Mouse (Mus musculus) cerebellum, adult 18-20 months (tissue): Measurements from ENCODE around the gene Wbp11.
"Not testable (repeated sequence)": the region's sequence is repeated elsewhere in the genome, so short reads cannot be mapped to it uniquely, and the experiment has no call there.

Experiments used
- DNase-seq, 2 experiments: peaks; one replicate each; pipeline ENCODE4 v3.0.0; 2021

The Wbp11 gene

DNA sequence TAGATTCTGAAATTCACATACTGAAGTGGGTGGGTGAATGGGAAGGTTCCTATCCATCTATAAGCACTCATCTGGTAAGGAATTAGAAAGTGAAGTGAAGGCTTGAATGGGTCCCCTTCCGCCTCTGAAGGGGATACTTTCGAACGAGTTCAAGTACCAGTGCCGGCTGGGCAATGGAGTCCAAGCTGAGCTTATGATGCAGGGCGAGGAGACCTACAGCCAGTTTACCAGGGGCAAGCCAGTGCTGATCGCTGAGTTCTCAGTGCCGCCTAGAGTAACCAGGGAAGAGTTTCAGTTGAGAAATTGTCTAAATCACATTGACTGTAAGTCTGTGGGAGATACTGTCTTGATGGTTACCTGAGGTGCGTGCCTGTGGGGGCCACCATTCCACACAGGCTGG, 27.3 kb downstream of the Wbp11 start:
- no peak for DNase-seq

DNA sequence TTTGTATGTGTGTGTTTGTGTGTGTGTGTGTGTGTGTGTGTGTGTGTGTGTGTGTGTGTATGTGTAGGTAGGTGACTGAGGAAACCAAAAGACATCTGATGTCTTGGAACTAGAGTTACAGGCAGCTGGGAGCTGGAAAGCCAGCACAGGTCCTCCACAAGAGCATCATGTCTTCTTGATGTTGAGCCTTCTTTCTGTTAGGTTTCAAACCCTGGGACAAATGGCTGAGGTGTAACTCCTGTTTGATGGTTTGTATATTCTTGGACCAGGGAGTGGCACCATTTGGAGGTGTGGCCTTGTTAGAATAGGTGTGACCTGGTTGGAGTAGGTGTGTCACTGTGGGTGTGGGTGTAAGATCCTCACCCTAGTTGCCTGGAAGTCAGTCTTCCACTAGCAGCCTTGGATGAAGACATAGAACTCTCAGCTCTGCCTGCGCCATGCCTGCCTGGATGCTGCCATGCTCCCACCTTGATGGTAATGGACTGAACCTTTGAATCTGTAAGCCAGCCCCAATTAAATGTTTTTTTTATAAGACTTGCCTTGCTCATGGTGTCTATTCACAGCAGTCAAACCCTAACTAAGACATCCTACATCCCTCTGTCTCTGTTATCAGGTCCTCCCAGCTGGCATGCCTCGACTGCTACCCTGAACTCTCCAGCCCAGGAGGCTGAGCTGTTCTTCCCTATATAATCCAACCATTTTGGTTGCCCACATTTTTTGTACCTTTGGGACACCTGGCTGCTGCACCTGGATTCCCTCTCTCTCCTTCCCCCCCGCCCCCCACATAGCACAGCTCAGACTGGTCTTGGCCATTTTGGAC, 29.9 kb downstream of the Wbp11 start:
- not testable (repeated sequence) for DNase-seq

DNA sequence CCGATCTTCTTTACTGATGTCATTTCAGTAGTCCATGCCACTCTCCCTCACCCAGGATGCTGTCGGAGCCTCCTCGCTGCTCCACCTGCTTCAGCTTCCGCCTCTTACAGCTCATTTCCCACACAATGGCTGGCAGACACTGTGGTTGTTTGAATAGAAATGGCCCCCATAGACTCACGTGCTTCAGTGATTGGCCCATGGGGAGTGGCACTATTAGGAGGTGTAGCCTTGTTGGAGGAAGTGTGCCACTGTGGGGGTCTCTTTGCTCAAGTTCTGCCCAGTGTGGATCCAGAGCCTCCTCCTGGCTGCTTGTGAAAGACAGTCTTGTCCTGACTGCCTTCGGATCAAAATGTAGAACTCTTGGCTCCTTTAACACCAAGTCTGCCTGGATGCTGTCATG, 32.2 kb downstream of the Wbp11 start:
- DNase-seq = no peak

DNA sequence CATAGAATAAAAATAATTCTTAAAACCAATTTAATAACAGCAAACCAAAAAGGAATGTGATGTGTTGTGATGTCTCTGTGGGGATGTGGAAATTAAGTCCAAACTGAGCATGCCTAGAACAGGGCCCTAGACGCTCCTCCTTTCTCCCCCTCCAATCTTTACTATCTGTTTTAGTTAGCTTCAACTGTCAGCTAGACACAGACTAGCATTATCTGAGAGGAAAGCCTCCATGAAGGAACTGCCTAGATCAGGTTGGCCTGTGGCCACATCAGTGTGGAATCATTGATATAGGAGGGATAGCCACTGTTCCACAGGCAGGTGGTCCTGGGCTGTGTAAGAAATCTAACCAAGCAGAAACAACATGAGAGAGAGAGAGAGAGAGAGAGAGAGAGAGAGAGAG, 32.9 kb downstream of the Wbp11 start:
- no peak for DNase-seq

DNA sequence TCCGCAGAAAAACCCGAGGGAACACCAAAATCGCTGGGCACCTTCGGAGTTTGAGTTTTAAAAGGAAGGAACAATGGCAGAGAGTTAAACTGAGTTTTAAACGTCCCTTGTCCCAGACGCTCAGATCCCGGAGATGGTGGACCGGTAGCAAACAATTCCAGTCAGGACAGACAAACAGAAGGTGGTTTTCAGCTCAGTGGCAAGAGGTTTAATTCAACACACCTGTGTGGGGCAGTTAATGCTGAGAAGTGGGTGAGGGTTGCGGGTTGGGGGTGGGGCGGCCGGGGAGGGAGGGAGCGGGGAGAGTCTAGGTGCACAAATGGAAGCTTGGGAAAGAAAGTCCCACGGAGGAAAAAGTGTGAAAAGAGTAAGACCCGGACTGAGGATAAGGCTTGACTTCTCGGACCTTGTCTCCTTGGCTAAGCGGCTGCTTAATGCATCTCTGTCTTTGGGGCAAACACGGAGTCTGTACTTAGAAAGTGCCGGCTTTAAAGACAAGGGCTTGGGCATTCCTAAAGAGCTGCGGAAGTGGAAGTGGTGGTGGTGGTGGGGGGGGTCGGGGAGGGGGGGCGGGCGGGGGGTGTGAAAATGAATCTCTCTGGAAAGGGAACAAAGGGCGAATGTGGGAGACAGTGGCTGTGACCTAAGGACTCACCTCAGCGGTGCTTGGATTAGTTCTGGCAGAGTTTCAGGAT, 34.1 kb downstream of the Wbp11 start:
- no peak for DNase-seq

DNA sequence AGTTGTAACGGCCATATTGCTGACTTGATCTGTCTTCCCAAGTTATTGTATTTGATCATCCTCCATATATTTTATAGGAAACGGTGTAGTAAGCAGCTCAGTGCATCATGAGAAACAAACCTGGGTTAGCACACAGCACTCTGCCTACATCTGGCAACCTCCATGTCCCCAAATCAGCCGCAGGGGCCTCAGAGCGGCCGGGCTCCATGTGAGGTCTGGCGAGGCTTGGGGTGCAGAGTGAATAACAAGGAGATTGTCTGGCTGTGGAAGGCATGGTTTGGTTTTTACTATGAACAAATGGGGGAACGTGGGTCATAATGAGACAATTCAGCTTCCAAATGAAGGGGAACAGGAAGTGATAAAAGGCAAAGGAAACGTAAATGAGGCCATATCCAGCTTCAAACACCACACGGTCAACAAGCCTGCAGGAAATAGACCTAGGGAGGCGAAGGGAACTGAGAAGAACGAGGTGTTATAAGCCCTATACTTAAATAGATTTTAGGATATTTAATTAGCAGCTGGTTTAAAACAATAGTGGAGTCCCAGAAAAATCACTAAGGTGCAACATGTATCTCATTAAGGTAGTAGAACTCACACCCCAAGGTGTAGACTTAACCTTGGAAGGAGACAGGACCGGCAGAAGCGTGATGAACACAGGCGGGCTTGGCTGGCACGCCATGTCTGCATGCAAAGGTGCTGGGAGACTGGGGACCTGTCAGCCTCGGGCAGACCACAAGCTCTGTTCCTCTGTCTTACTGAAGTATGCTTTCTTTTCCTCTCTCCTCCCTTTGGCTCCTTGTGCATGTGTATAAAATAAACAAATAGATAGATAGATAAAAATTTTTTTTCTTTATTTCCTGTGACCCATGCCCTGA, 34.9 kb downstream of the Wbp11 start:
- DNase-seq = no peak

DNA sequence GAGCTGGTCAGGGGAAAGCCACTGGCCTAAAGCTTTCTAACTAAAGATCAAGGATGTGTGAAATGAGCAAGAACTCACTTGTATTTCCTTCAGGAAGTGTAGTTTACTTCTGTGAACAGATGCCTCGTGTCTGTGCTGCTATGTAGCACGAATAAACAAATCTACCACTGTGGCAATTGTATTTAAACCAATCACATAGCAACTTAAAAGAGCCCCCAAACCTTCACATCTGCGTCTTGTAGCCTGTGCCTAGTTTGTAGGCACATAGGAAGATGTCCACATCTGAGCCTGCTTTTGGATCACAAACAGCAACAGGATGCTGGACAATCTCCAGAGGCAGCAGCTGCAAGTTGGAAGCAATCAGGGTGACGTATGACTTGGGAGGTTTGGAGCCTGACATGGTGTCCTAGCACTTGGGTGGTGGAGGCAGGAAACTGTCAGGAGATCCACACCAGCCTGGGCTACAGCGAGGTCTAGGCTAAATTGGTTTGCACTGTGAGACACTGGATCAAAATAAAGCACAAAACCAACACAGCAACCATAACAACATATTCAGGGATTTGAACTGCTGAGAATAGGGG, 38.6 kb downstream of the Wbp11 start:
- DNase-seq = no peak

DNA sequence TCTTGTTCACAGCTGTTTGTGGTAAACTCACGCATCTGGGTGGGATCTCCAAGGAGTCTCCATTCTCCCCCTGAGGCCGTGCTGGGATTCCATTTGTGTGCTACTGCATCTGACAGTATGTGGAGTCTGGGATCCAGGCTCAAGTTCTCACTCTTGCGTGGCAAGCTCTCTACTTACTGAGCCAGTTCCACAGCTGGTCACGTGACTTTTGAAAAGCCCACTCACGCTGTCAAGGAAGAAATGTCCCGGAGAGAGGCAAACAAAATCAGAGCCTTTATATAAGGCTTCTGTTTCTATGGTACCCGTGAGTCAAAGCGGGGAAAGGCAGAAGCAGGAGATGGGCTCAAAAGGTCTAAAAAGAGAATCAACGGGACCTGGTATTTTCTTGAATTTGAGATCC, 45.3 kb downstream of the Wbp11 start:
- no peak for DNase-seq

DNA sequence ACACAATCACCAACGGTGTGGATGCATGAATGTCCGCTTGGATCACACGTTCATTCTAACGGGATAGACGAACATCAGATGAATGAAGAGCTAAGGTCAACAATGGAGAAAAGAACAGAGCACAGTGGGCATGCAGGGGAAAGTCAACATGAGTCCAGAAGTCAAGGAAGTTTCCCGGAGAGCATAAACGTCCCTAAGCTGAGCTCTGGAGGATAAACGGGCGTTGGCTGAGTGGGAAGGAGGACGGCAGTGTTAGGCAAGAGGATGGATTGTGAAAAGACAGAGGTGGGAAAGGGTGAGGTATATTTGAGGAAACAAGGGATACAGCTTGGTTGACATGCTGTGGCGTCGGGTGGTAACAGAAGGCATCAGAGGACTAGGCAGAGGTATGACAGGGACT, 45.9 kb downstream of the Wbp11 start:
- no peak for DNase-seq

DNA sequence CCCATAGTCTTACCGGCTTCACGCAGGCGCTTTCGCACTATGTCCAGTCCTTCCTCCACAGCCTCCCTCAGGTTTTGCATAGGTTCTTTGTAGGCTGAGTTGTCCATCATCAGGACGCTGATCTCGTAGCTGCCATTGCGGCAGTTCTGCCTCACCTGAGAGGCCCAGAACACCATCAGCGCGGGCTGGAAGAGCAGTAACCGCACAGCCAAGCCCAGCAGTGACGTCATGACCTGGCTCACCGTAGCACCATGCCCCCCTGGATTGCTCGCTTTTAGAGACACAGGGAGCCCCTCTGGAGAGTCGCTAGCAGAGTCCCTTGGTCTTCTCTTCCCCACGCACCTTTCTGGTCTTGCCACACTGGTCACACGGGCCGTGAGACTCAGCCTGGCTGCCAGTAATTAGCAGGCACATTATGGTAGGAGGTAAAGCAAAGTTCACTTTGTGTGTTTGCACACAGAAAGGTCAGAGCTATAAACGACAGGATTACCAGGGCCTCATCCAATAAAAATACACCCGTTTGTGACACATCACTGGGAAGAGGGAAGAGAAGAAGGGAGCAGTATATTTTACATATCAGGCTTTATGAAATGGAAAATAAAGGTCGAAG, 46.6 kb downstream of the Wbp11 start, which contains the start of gene Gucy2c:
TSS of gene Gucy2c (minus strand) at position 389 of the 610 bp plus-strand sequence.
- no peak for DNase-seq

DNA sequence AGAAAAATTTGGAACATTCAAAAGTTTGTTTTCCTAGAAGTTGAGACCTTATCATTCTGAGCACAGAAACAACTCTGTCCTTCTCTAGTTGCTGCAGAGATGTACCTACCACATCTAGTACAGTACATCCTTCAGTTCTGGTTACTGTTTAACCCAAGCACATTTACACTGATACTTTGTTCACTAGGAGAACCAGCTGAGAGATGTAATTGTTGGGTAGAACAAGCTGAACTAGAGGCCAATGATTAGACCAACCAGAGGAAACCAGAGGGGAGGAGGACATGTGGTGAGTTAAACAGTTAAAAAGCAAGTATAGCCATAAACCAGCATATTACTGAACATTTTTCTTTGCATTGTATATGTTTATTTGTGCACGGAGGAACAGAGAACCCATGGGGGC, 51.6 kb downstream of the Wbp11 start:
- no peak for DNase-seq

DNA sequence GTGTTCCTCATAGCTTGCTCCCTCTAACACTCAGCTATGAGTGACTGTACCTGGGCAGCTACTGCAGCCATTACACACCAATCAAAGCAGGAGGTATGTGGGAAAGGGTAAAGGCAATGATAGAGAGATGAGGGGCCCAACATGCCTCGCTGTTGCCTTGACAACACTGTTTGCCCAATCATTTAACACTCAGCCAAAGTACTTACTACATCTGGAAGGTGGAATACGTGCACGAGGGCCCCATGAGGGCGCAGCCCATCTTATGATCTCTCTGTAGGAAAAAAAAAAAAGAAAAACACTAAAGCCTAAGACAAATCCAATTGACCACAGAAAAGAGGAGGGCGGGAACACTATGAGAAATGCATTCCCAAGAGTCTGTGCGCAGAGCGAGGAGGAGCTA, 58.2 kb downstream of the Wbp11 start:
- no peak for DNase-seq

DNA sequence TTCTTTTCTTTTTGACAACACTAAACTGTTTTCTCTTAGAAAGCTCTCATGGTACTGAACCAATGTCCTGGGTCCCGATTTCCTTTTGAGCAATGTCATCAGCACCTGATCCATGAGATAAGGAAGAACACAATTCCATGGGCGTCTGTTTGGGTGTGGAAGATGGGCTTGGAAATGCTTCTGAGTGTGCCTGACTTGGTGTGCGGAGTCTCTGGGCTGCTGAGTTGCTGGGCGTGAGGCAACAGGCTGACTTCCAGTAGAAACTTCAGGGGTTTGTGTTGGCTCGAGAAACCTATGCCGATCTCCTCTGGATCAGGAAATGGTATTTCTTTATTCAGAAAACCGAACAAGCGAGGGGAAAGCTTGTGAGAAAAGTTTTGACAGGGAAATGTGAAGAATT, 58.9 kb downstream of the Wbp11 start:
- no peak for DNase-seq

DNA sequence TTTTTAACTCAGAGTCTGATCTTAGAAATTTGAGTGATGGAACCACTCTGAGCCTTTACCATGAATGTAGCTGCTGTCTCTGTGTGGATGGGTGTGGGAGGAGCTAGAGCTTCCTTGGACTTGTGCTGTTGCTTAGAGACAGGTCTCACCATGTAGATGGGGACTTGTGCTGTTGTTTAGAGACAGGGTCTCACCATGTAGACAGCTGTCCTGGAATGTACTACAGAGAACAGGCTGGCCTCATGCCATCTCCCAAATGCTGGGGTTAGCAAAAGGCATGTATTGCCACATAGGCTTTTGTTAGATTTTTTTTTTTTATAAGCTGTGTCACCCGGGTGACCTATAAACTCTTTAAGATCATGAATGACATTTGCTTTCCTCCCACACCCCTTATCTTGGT, 64.1 kb downstream of the Wbp11 start:
- no peak for DNase-seq
